Mouse (Mus musculus) liver, embryonic 16.5 days (tissue): ENCODE measurements around the gene Hrct1. TPM values are rescaled to one million over a fixed set of nuclear protein-coding genes. Genes with fewer than 3 reads are reported as not detected.

ENCODE experiments used
- polyA plus RNA-seq: library from polyadenylated mRNA; unstranded; fragments of >200 nt; fragmentation: Nextera tagmentation; extraction: Ambion mirVana; gene quantifications from 2 replicates; pipeline ENCODE4 v1.2.1, GENCODE M21; 2015

Hrct1 gene
- polyA plus RNA-seq, 1 experiment from 2014 or later: 0.22 TPM

Other genes with a start within 250 kb of the Hrct1 start
- 0.21 and 0.27 TPM in 2 replicates for gene Sit1, start 243.5 kb upstream of the Hrct1 start, polyA plus RNA-seq
- 35.2 and 37.0 TPM in 2 replicates for gene Ccdc107, start 234.3 kb upstream of the Hrct1 start, polyA plus RNA-seq
- gene Arhgef39, start 227.5 kb upstream of the Hrct1 start, polyA plus RNA-seq: 32.7 and 34.6 TPM in 2 replicates
- 1.3 and 1.7 TPM in 2 replicates for gene Car9, start 220.2 kb upstream of the Hrct1 start, polyA plus RNA-seq
- 30.0 and 48.9 TPM in 2 replicates for gene Tpm2, start 203.4 kb upstream of the Hrct1 start, polyA plus RNA-seq
- gene Creb3, start 164.9 kb upstream of the Hrct1 start, polyA plus RNA-seq: 23.6 and 26.1 TPM in 2 replicates
- gene Tln1, start 164.5 kb upstream of the Hrct1 start, polyA plus RNA-seq: 38.2 and 40.2 TPM in 2 replicates
- 15.6 and 16.7 TPM in 2 replicates for gene Rgp1, start 148.5 kb upstream of the Hrct1 start, polyA plus RNA-seq
- 17.7 and 18.7 TPM in 2 replicates for gene Gba2, start 148.3 kb upstream of the Hrct1 start, polyA plus RNA-seq
- 0.25 TPM in 1 of 2 replicates, not detected in the other for gene Msmp, start 142.7 kb upstream of the Hrct1 start, polyA plus RNA-seq
- 0.49 and 0.91 TPM in 2 replicates for gene Npr2, start 95.3 kb upstream of the Hrct1 start, polyA plus RNA-seq
- gene Spag8, start 73.6 kb upstream of the Hrct1 start, polyA plus RNA-seq: 0.08 and 0.20 TPM in 2 replicates
- 63.9 and 68.5 TPM in 2 replicates for gene Hint2, start 70.7 kb upstream of the Hrct1 start, polyA plus RNA-seq
- 0.22 and 0.23 TPM in 2 replicates for gene Tmem8b, start 58.2 kb upstream of the Hrct1 start, polyA plus RNA-seq
- 0.63 and 1.0 TPM in 2 replicates for gene Fam221b, start 58.0 kb upstream of the Hrct1 start, polyA plus RNA-seq
- not detected in 2 replicates for gene Olfr70, start 26.4 kb upstream of the Hrct1 start, polyA plus RNA-seq
- gene Olfr71, start 16.9 kb upstream of the Hrct1 start, polyA plus RNA-seq: not detected in 2 replicates
- gene Spaar, start 2.8 kb downstream of the Hrct1 start, polyA plus RNA-seq: 0.02 and 0.04 TPM in 2 replicates
- not detected in 2 replicates for gene Olfr159, start 43.8 kb downstream of the Hrct1 start, polyA plus RNA-seq
- not detected in 2 replicates for gene Olfr156, start 96.7 kb downstream of the Hrct1 start, polyA plus RNA-seq
- not detected in 2 replicates for gene Olfr157, start 113.0 kb downstream of the Hrct1 start, polyA plus RNA-seq
- gene Olfr155, start 124.4 kb downstream of the Hrct1 start, polyA plus RNA-seq: not detected in 2 replicates
- gene Reck, start 148.3 kb downstream of the Hrct1 start, polyA plus RNA-seq: 1.7 and 2.1 TPM in 2 replicates
- gene Glipr2, start 230.2 kb downstream of the Hrct1 start, polyA plus RNA-seq: 60.5 and 66.1 TPM in 2 replicates